Mouse (Mus musculus) neural tube, embryonic 12.5 days (tissue): ENCODE data around the gene Vmn2r111. TPM values are rescaled to one million over a fixed set of nuclear protein-coding genes. Genes with fewer than 3 reads are reported as not detected.
"Not testable (repeated sequence)": the region's sequence is repeated elsewhere in the genome, so short reads cannot be mapped to it uniquely, and the experiment has no call there.

Experiments
- ATAC-seq: fragments of 200-750 bp; cut with Nextera tagmentation; 2 replicates; pipeline ENCODE4 v1.8.0; 2017; ENCODE audit warnings: low read depth, mild to moderate bottlenecking, moderate TSS enrichment, moderate library complexity; ENCODE audit not compliant: low FRiP score
- H3K27ac ChIP-seq: fragments of 300-500 bp; sonication (generic); 2 replicates; pipeline ENCODE4 v1.5.1; 2016
- H3K27me3 ChIP-seq: fragments of 300-500 bp; sonication (generic); replicated peaks from 2 replicates; pipeline ENCODE4 v1.6.1; 2016; ENCODE audit warnings: mild to moderate bottlenecking
- H3K36me3 ChIP-seq: fragments of 300-500 bp; sonication (generic); 2 replicates; pipeline ENCODE4 v1.6.1; 2016; ENCODE audit warnings: mild to moderate bottlenecking
- H3K4me1 ChIP-seq: fragments of 300-500 bp; sonication (generic); 2 replicates; pipeline ENCODE4 v1.6.1; 2016
- H3K4me2 ChIP-seq: fragments of 300-500 bp; sonication (generic); replicated peaks from 2 replicates; pipeline ENCODE4 v1.6.1; 2016; ENCODE audit warnings: mild to moderate bottlenecking
- H3K4me3 ChIP-seq: fragments of 300-500 bp; sonication (generic); 2 replicates; pipeline ENCODE4 v1.5.1; 2016
- H3K9ac ChIP-seq: fragments of 300-500 bp; sonication (generic); 2 replicates; pipeline ENCODE4 v1.6.1; 2016; ENCODE audit warnings: mild to moderate bottlenecking
- H3K9me3 ChIP-seq: fragments of 300-500 bp; sonication (generic); 2 replicates; pipeline ENCODE4 v1.6.1; 2016; ENCODE audit warnings: mild to moderate bottlenecking
- WGBS: fragments of 180-500 bp; shearing (Covaris S2); methylation state at CpG from one replicate; pipeline ENCODE4 v1.1.7; 2016; 5-methylcytosine and 5-hydroxymethylcytosine counted together
- polyA plus RNA-seq: library from polyadenylated mRNA; unstranded; fragments of >200 nt; fragmentation: Nextera tagmentation; extraction: Ambion mirVana; gene quantifications from 2 replicates; pipeline ENCODE4 v1.2.1, GENCODE M21; 2016

Gene Vmn2r111
- not detected in 2 replicates for polyA plus RNA-seq

GRCm38 (mm10) chr17:22573382-22573781 lies at the start of gene Vmn2r111:
TSS of gene Vmn2r111 (minus strand) at chr17:22573482.
- not testable (repeated sequence) for H3K9ac ChIP-seq, H3K27ac ChIP-seq, H3K4me3 ChIP-seq, H3K9me3 ChIP-seq, ATAC-seq, H3K4me2 ChIP-seq, H3K36me3 ChIP-seq, H3K27me3 ChIP-seq, H3K4me1 ChIP-seq
- WGBS, result 54% methylated on average over 1 of the region's 1 CpGs

GRCm38 (mm10) chr17:22600651-22601050 lies 27.4 kb upstream of the Vmn2r111 start, which contains the start of gene Vmn2r112:
TSS of gene Vmn2r112 (plus strand) at chr17:22600951.
- H3K27me3 ChIP-seq, H3K9ac ChIP-seq, H3K9me3 ChIP-seq, H3K27ac ChIP-seq, H3K4me3 ChIP-seq, ATAC-seq, H3K4me2 ChIP-seq, H3K4me1 ChIP-seq, H3K36me3 ChIP-seq: not testable (repeated sequence)

DNA sequence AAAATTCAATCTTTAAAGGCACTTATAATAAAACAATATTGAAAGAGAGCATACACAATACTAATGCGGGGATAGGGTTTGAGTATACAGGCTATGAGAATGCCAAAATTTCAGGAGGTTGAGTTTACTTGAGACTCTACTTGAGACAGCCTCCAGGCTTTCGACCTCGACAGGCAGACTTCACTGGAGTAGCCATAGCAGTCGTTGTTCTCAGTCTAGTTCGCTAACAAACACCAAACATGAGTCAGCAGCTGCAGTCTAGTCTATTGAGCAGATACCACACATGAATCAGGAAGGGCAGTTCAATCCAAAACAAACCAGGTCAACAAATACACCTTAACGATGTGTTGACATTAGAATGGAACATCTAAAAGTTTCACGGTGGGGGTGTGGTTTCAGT lies 52.8 kb downstream of the Vmn2r111 start:
- 85% methylated on average over 7 of the region's 7 CpGs for WGBS
- H3K9ac ChIP-seq, H3K27ac ChIP-seq, H3K4me2 ChIP-seq, H3K27me3 ChIP-seq, ATAC-seq, H3K4me3 ChIP-seq, H3K9me3 ChIP-seq, H3K36me3 ChIP-seq, H3K4me1 ChIP-seq: not testable (repeated sequence)

DNA sequence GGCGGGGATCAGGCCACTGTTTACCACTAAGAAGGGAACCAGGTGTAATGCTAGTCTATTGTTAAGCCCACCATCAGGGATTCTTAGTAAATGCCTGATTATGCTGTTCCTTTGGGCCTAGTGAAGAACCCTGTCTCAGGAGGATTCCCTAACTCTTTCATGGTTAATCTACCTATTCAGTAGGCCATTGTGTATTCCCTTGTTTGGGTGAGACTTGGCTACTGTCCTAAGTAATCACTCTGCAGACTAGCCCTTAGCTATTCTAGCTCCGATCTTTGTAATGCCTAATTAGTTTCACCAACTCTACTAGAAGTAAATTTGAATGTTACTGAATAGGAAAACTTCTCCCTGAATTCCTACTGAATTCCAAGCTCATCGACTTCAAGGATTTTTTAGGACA lies 53.2 kb downstream of the Vmn2r111 start:
- not testable (repeated sequence) for H3K27me3 ChIP-seq

GRCm38 (mm10) chr17:22497120-22497519 lies 76.2 kb downstream of the Vmn2r111 start:
- H3K4me1 ChIP-seq, result no peaks in the 10 kb centered on the region
- no peak overlapping the region for H3K27ac ChIP-seq
- H3K27me3 ChIP-seq, result no peaks in the 10 kb centered on the region
- ATAC-seq, result no peak
- no peak overlapping the region for H3K9ac ChIP-seq
- peaks cover 15% of the 10 kb centered on the region; the same call in 1 of the 2 replicates for H3K9me3 ChIP-seq
- no peak overlapping the region for H3K4me3 ChIP-seq
- H3K36me3 ChIP-seq, result no peaks in the 10 kb centered on the region
- H3K4me2 ChIP-seq, result no peak overlapping the region
- 80% methylated on average over 4 of the region's 4 CpGs for WGBS

More for the DNA sequence above, 53.2 kb downstream of the Vmn2r111 start:
- not testable (repeated sequence) for H3K9me3 ChIP-seq, H3K4me2 ChIP-seq, H3K4me3 ChIP-seq, ATAC-seq, H3K36me3 ChIP-seq, H3K27ac ChIP-seq, H3K4me1 ChIP-seq, H3K9ac ChIP-seq
- WGBS, result 80% methylated on average over 3 of the region's 3 CpGs

Other genes with a start within 250 kb of the Vmn2r111 start
- gene Zfp944, start 212.1 kb downstream of the Vmn2r111 start, polyA plus RNA-seq, result 11.6 and 14.4 TPM in 2 replicates
- 9.3 and 9.8 TPM in 2 replicates for gene Zfp758, start 212.0 kb downstream of the Vmn2r111 start, polyA plus RNA-seq
- gene Zfp946, start 149.3 kb downstream of the Vmn2r111 start, polyA plus RNA-seq, result 28.1 and 32.6 TPM in 2 replicates
- gene Vmn2r112, start 27.5 kb upstream of the Vmn2r111 start, polyA plus RNA-seq, result not detected in 2 replicates